Mouse (Mus musculus): ENCODE data around the gene Pmvk.
A peak's percentile ranks its signal among the peaks of the same experiment; 100 is the strongest.

Pmvk gene

GRCm38 (mm10) chr3:89430171-89431159, 23.9 kb upstream of the Pmvk start, which contains the start of gene Pygo2:
TSS of gene Pygo2 (plus strand) at chr3:89430214.
- DNase-seq, result peak; percentile 97 to 99

- DNase-seq, result no peak
Measured at GRCm38 (mm10) chr3:89432606-89433005, 21.7 kb upstream of the Pmvk start.

- DNase-seq, result no peak
Measured at GRCm38 (mm10) chr3:89434532-89434931, 19.8 kb upstream of the Pmvk start.

GRCm38 (mm10) chr3:89435041-89435440, 19.3 kb upstream of the Pmvk start:
- no peak for DNase-seq

- peak; percentile 74 to 76 for DNase-seq
Measured at GRCm38 (mm10) chr3:89436176-89437113, 17.9 kb upstream of the Pmvk start, which contains the start of gene Pbxip1. TSS of gene Pbxip1 (plus strand) at chr3:89436706.

- DNase-seq, result peak; percentile 59
Measured at GRCm38 (mm10) chr3:89437269-89437668, 17.1 kb upstream of the Pmvk start.

GRCm38 (mm10) chr3:89440691-89441090, 13.7 kb upstream of the Pmvk start:
- no peak for DNase-seq

- DNase-seq, result peak; percentile 60 to 80
Measured at GRCm38 (mm10) chr3:89448720-89449537, 5.4 kb upstream of the Pmvk start.

- peak; percentile 81 to 85 for DNase-seq
Measured at GRCm38 (mm10) chr3:89449541-89449940, 4.8 kb upstream of the Pmvk start.

- peak in 1 of 2 experiments; percentile 39 for DNase-seq
Measured at GRCm38 (mm10) chr3:89451916-89452315, 2.4 kb upstream of the Pmvk start.

GRCm38 (mm10) chr3:89455786-89456285, 1.5 kb downstream of the Pmvk start:
- DNase-seq, result no peak

GRCm38 (mm10) chr3:89456726-89457665, 2.7 kb downstream of the Pmvk start:
- DNase-seq, result peak; percentile 64 to 83

GRCm38 (mm10) chr3:89458372-89458964, 4.1 kb downstream of the Pmvk start:
- no peak for DNase-seq

- peak; percentile 92 to 94 for DNase-seq
Measured at GRCm38 (mm10) chr3:89458965-89459807, 4.8 kb downstream of the Pmvk start.

- DNase-seq, result no peak
Measured at GRCm38 (mm10) chr3:89468268-89468667, 13.9 kb downstream of the Pmvk start.

- DNase-seq, result no peak
Measured at GRCm38 (mm10) chr3:89472280-89472679, 17.9 kb downstream of the Pmvk start.

- DNase-seq, result no peak
Measured at GRCm38 (mm10) chr3:89473838-89474237, 19.5 kb downstream of the Pmvk start.

- DNase-seq, result no peak
Measured at GRCm38 (mm10) chr3:89479055-89479454, 24.7 kb downstream of the Pmvk start.

GRCm38 (mm10) chr3:89481488-89481887, 27.1 kb downstream of the Pmvk start:
- peak; percentile 38 to 55 for DNase-seq
